Mouse (Mus musculus): ENCODE measurements at regions not wholly inside any gene's neighbourhood (a gene's known extent, or its start where the extent isn't known, plus 50 kb on each side); places are given as distances from the start of the nearest gene placed in this dataset.
A peak's percentile ranks its signal among the peaks of the same experiment; 100 is the strongest.

- ATAC-seq = no peak
- Histone ChIP-seq H3K4me1 (ENCODE audit: insufficient read depth, low read depth, low read length) (no peaks in the 10 kb centered on the region), H3K27ac (ENCODE audit: low read length) (no peak overlapping the region), H3K4me3 (ENCODE audit: low read depth, low read length) (no peak overlapping the region), H3K9me3 (ENCODE audit: low read length) (no peaks in the 10 kb centered on the region), H3K4me2 (replicated peaks; ENCODE audit: low read depth, low read length) (no peak overlapping the region), H3K9ac (replicated peaks; ENCODE audit: low read depth) (no peak overlapping the region), H3K27me3 (replicated peaks; ENCODE audit: insufficient read depth, low read length) (no peaks in the 10 kb centered on the region), H3K36me3 (ENCODE audit: insufficient read depth, low read length) (no peaks in the 10 kb centered on the region)
- DNase-seq (ENCODE audit: low spot score) = no peak
- WGBS = 74% methylated on average over 1 of the region's 1 CpGs
- TF ChIP-seq CTCF (IDR thresholded peaks at IDR 0.05) = no peak
- no peak for TF ChIP-seq EP300 (IDR thresholded peaks at IDR 0.05)
These were observed 116.8 kb downstream of the Cox18 start for GRCm38 (mm10) chr5:90107036-90107435.

- no peak overlapping the region for H3K4me2 ChIP-seq (replicated peaks; ENCODE audit: low read depth, low read length)
- H3K27ac ChIP-seq (ENCODE audit: low read length) = no peak overlapping the region
- TF ChIP-seq EP300 (IDR thresholded peaks at IDR 0.05) = peak; percentile 43; the same call in 1 of the 2 replicates
- TF ChIP-seq CTCF (IDR thresholded peaks at IDR 0.05) = no peak
- H3K4me1 ChIP-seq (ENCODE audit: insufficient read depth, low read depth, low read length) = no peaks in the 10 kb centered on the region
- H3K4me3 ChIP-seq (ENCODE audit: low read depth, low read length) = no peak overlapping the region
- ATAC-seq = no peak; the same call in 1 of the 2 replicates
- DNase-seq (ENCODE audit: low spot score) = peak; percentile 4
- WGBS = 44% methylated on average over 7 of the region's 7 CpGs
- H3K36me3 ChIP-seq (ENCODE audit: insufficient read depth, low read length) = no peaks in the 10 kb centered on the region
- H3K9ac ChIP-seq (replicated peaks; ENCODE audit: low read depth) = no peak overlapping the region
- H3K9me3 ChIP-seq (ENCODE audit: low read length) = no peaks in the 10 kb centered on the region
- H3K27me3 ChIP-seq (replicated peaks; ENCODE audit: insufficient read depth, low read length) = no peaks in the 10 kb centered on the region
These were observed 119.1 kb downstream of the Cox18 start for GRCm38 (mm10) chr5:90104672-90105071.

GRCm38 (mm10) chr5:90088541-90088940 is 135.3 kb downstream of the Cox18 start:
- no peaks in the 10 kb centered on the region for H3K36me3 ChIP-seq (ENCODE audit: insufficient read depth, low read length)
- no peak overlapping the region for H3K27ac ChIP-seq (ENCODE audit: low read length)
- no peak for TF ChIP-seq CTCF (IDR thresholded peaks at IDR 0.05)
- no peak for TF ChIP-seq EP300 (IDR thresholded peaks at IDR 0.05)
- no peaks in the 10 kb centered on the region for H3K9me3 ChIP-seq (ENCODE audit: low read length)
- DNase-seq (ENCODE audit: low spot score) (no peak), ATAC-seq (no peak)
- H3K4me1 ChIP-seq (ENCODE audit: insufficient read depth, low read depth, low read length) = no peaks in the 10 kb centered on the region
- no peak overlapping the region for H3K4me3 ChIP-seq (ENCODE audit: low read depth, low read length)
- no peak overlapping the region for H3K4me2 ChIP-seq (replicated peaks; ENCODE audit: low read depth, low read length)
- H3K27me3 ChIP-seq (replicated peaks; ENCODE audit: insufficient read depth, low read length) = no peaks in the 10 kb centered on the region
- H3K9ac ChIP-seq (replicated peaks; ENCODE audit: low read depth) = no peak overlapping the region
- WGBS = 86% methylated on average over 7 of the region's 7 CpGs

- 60% methylated on average over 6 of the region's 6 CpGs for WGBS
- Histone ChIP-seq H3K27ac (ENCODE audit: low read length) (no peak overlapping the region), H3K4me3 (ENCODE audit: low read depth, low read length) (no peak overlapping the region), H3K36me3 (ENCODE audit: insufficient read depth, low read length) (no peaks in the 10 kb centered on the region), H3K9ac (replicated peaks; ENCODE audit: low read depth) (no peak overlapping the region), H3K4me2 (replicated peaks; ENCODE audit: low read depth, low read length) (no peak overlapping the region), H3K4me1 (ENCODE audit: insufficient read depth, low read depth, low read length) (no peaks in the 10 kb centered on the region), H3K27me3 (replicated peaks; ENCODE audit: insufficient read depth, low read length) (no peaks in the 10 kb centered on the region), H3K9me3 (ENCODE audit: low read length) (no peaks in the 10 kb centered on the region)
- DNase-seq (ENCODE audit: low spot score) (peak; percentile 59), ATAC-seq (no peak)
- TF ChIP-seq EP300 (IDR thresholded peaks at IDR 0.05) = no peak
- TF ChIP-seq CTCF (IDR thresholded peaks at IDR 0.05) = peak; percentile 12; the same call in 1 of the 2 replicates
These were observed 137.3 kb downstream of the Cox18 start for GRCm38 (mm10) chr5:90086491-90086890.

- 89% methylated on average over 6 of the region's 6 CpGs for WGBS
- ATAC-seq (no peak), DNase-seq (ENCODE audit: low spot score) (no peak)
- Histone ChIP-seq H3K4me1 (ENCODE audit: insufficient read depth, low read depth, low read length) (no peaks in the 10 kb centered on the region), H3K4me2 (replicated peaks; ENCODE audit: low read depth, low read length) (no peak overlapping the region), H3K36me3 (ENCODE audit: insufficient read depth, low read length) (no peaks in the 10 kb centered on the region), H3K4me3 (ENCODE audit: low read depth, low read length) (no peak overlapping the region), H3K9me3 (ENCODE audit: low read length) (no peaks in the 10 kb centered on the region), H3K27ac (ENCODE audit: low read length) (no peak overlapping the region), H3K27me3 (replicated peaks; ENCODE audit: insufficient read depth, low read length) (no peaks in the 10 kb centered on the region), H3K9ac (replicated peaks; ENCODE audit: low read depth) (no peak overlapping the region)
- TF ChIP-seq EP300 (IDR thresholded peaks at IDR 0.05) (no peak), CTCF (IDR thresholded peaks at IDR 0.05) (no peak)
These were observed 146.7 kb downstream of the Cox18 start for GRCm38 (mm10) chr5:90077025-90077536.

- no peaks in the 10 kb centered on the region for H3K27me3 ChIP-seq (replicated peaks; ENCODE audit: insufficient read depth, low read length)
- H3K9me3 ChIP-seq (ENCODE audit: low read length) = no peaks in the 10 kb centered on the region
- H3K36me3 ChIP-seq (ENCODE audit: insufficient read depth, low read length) = no peaks in the 10 kb centered on the region
- no peak for TF ChIP-seq CTCF (IDR thresholded peaks at IDR 0.05)
- no peak for TF ChIP-seq EP300 (IDR thresholded peaks at IDR 0.05)
- ATAC-seq = peak; percentile 81
- H3K9ac ChIP-seq (replicated peaks; ENCODE audit: low read depth) = no peak overlapping the region
- DNase-seq (ENCODE audit: low spot score) = peak; percentile 80
- no peak overlapping the region for H3K4me2 ChIP-seq (replicated peaks; ENCODE audit: low read depth, low read length)
- no peak overlapping the region for H3K27ac ChIP-seq (ENCODE audit: low read length)
- WGBS = 54% methylated on average over 11 of the region's 11 CpGs
- no peaks in the 10 kb centered on the region for H3K4me1 ChIP-seq (ENCODE audit: insufficient read depth, low read depth, low read length)
- H3K4me3 ChIP-seq (ENCODE audit: low read depth, low read length) = no peak overlapping the region
These were observed 148.0 kb downstream of the Cox18 start for GRCm38 (mm10) chr5:90075629-90076349.
